Mouse (Mus musculus) CH12.LX (cell line): ENCODE data around the gene Tbx15.

Experiments
- BHLHE40 ChIP-seq: IDR thresholded peaks from 2 replicates; pipeline ENCODE4 v1.6.1; 2011; ENCODE audit warnings: mild to moderate bottlenecking, low read depth, low read length, improper control_type of control experiment
- CHD1 ChIP-seq: IDR thresholded peaks from 2 replicates; pipeline ENCODE4 v1.6.1; 2012; ENCODE audit warnings: low read depth, low read length, improper control_type of control experiment, inconsistent platforms
- CTCF ChIP-seq, 2 experiments: IDR thresholded peaks in 1 of 2; conservative IDR thresholded peaks in 1 of 2; 2 replicates each; pipeline ENCODE4 v1.5.1; 2011 to 2012; ENCODE audit warnings: low read depth in 2 of 2, low read length in 2 of 2, improper control_type of control experiment in 1 of 2, inconsistent platforms in 1 of 2, mild to moderate bottlenecking in 1 of 2, moderate library complexity in 1 of 2
- EP300 ChIP-seq: IDR thresholded peaks from 2 replicates; pipeline ENCODE4 v1.6.1; 2011; ENCODE audit warnings: low read length, improper control_type of control experiment
- ETS1 ChIP-seq: conservative IDR thresholded peaks from 2 replicates; pipeline ENCODE4 v1.6.1; 2012; ENCODE audit warnings: low read depth, mild to moderate bottlenecking, inconsistent platforms, low read length, improper control_type of control experiment, moderate library complexity
- JUND ChIP-seq: conservative IDR thresholded peaks from 2 replicates; pipeline ENCODE4 v1.6.1; 2011; ENCODE audit warnings: low read depth, low read length, improper control_type of control experiment
- MAFK ChIP-seq: IDR thresholded peaks from 2 replicates; pipeline ENCODE4 v1.6.1; 2011; ENCODE audit warnings: low read length, improper control_type of control experiment; ENCODE audit not compliant: insufficient replicate concordance
- MAX ChIP-seq: IDR thresholded peaks from 2 replicates; pipeline ENCODE4 v1.6.1; 2011; ENCODE audit warnings: low read length, improper control_type of control experiment
- MEF2A ChIP-seq: IDR thresholded peaks from 2 replicates; pipeline ENCODE4 v1.6.1; 2014; ENCODE audit warnings: low read depth, mild to moderate bottlenecking, inconsistent platforms, low read length, improper control_type of control experiment, borderline replicate concordance
- MXI1 ChIP-seq: IDR thresholded peaks from 2 replicates; pipeline ENCODE4 v1.6.1; 2011; ENCODE audit warnings: mild to moderate bottlenecking, low read depth, low read length, improper control_type of control experiment
- POLR2A ChIP-seq: IDR thresholded peaks from 2 replicates; pipeline ENCODE4 v1.6.1; 2011; ENCODE audit warnings: low read depth, mild to moderate bottlenecking, improper control_type of control experiment, low read length
- POLR2AphosphoS2 ChIP-seq: IDR thresholded peaks from 2 replicates; pipeline ENCODE4 v1.6.1; 2011; ENCODE audit warnings: low read depth, low read length, improper control_type of control experiment
- TCF12 ChIP-seq: IDR thresholded peaks from 2 replicates; pipeline ENCODE4 v1.6.1; 2014; ENCODE audit warnings: low read depth, mild to moderate bottlenecking, inconsistent platforms, low read length, improper control_type of control experiment

GRCm38 (mm10) chr3:99295301-99295700 lies 55.1 kb downstream of the Tbx15 start:
- TF ChIP-seq MAX = no peak
- TF ChIP-seq ETS1 = no peak
- TF ChIP-seq MAFK = no peak
- no peak for TF ChIP-seq CTCF (conservative IDR thresholded peaks at IDR 0.05 in 1 of 2, IDR thresholded peaks at IDR 0.05 in 1 of 2; ENCODE audit: low read depth in 2 of 2, low read length in 2 of 2)
- TF ChIP-seq BHLHE40 = no peak
- TF ChIP-seq CHD1 = no peak
- TF ChIP-seq EP300 = no peak
- TF ChIP-seq POLR2A = no peak
- no peak for TF ChIP-seq TCF12
- TF ChIP-seq JUND = no peak
- no peak for TF ChIP-seq POLR2AphosphoS2
- TF ChIP-seq MXI1 = no peak
- no peak for TF ChIP-seq MEF2A
